ENCODE assay signal across 9 mouse cellular contexts in the genomic region with DNA sequence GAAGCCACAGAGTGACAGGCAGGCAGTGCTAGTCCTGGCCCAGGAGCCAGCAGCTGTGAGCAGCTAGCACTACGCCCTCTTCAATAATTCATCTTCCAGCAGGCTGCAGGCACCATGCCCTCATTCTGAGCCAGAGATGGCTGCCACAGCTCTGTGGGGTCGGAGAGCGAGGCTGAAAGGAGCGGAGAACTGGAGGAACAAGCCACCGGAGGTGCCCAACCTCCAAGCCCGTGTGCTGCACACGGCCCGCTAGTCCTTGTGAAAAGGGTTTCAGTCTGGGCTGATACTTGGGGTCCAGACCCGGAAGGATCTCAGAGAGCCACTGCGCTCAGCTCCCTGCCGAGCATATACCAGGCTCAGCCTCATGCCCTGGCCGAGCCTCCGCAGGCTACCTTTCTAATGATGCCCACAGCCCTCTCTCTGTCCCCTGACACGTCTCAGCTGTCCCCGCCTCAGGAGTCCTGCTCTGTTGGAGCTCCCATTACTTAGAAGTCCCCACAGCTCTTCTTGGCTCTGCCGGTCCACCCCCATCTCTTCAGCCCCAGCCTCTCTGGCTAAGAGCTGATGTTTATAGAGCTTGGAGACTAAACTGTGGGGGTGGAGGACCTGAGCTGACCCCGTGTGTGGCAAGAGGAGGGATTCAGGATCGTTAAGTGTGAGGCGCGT. TPM values are rescaled to one million over a fixed set of nuclear protein-coding genes. Genes with fewer than 3 reads are reported as not detected.
A peak's percentile ranks its signal among the peaks of the same experiment; 100 is the strongest.
DNase-seq lines count a peak whose midpoint lies in the region; ATAC-seq lines count a peak whose summit lies in the region.
"Had no signal": no experiment of that assay in that cellular context is flagged by ENCODE, and none has a peak within 500 bp of the region (broad histone marks: within the 10 kb centered on the region; RNA-seq: fewer than 3 reads in every experiment).

No protein-coding gene starts in this region.

- H3K9me3 ChIP-seq in midbrain, embryonic 11.5 days (ENCODE audit: control insufficient read depth, low read length) = no peaks in the 10 kb centered on the region
- H3K9me3 ChIP-seq: G1E had no signal

- H3K9ac ChIP-seq in midbrain, embryonic 11.5 days (ENCODE audit: low read length) = peak overlapping the region; percentile 54; the same call in 1 of the 2 replicates

- peak overlapping the region; percentile 33 for H3K4me2 ChIP-seq in midbrain, embryonic 11.5 days

- 11% methylated on average over 20 of the region's 20 CpGs for WGBS in midbrain, embryonic 11.5 days

- ATAC-seq in hematopoietic stem cell, adult 5-6 weeks (replicated peaks in 1 of 2; ENCODE audit: insufficient read depth in 1 of 2, low FRiP score in 2 of 2, low TSS enrichment in 1 of 2, low read depth in 1 of 2, poor library complexity in 2 of 2, severe bottlenecking in 2 of 2) = peak; percentile 29 to 43; a peak in 1 of 4 replicates
- ATAC-seq in midbrain, embryonic 11.5 days (ENCODE audit: low FRiP score) = no peak

- H3K4me1 ChIP-seq in midbrain, embryonic 11.5 days (ENCODE audit: control insufficient read depth, insufficient read depth, low read length) = peaks cover 38% of the 10 kb centered on the region

- peaks cover 25% of the 10 kb centered on the region for H3K27me3 ChIP-seq in midbrain, embryonic 11.5 days (ENCODE audit: control insufficient read depth, insufficient read depth, low read length)

- no peaks in the 10 kb centered on the region for H3K36me3 ChIP-seq in midbrain, embryonic 11.5 days (ENCODE audit: control insufficient read depth, insufficient read depth, low read length)
- H3K36me3 ChIP-seq: G1E had no signal

- DNase-seq in gastrocnemius, postnatal 25 days = peak; percentile 45
- no peak for DNase-seq in gastrocnemius, postnatal 4 days (ENCODE audit: low spot score in 2 of 2)
- DNase-seq in Muller cell, postnatal 12 days (ENCODE audit: inconsistent ontology term) = peak; percentile 25
- peak; percentile 94 for DNase-seq in midbrain, embryonic 11.5 days (ENCODE audit: low spot score, missing footprints)
- no peak for DNase-seq in c-Kit-positive CD71-positive TER-119-positive erythroid progenitor cells, embryonic 14.5 days (ENCODE audit: low spot score)
- DNase-seq in spleen, adult 12 weeks (ENCODE audit: low spot score) = no peak
- no peak for DNase-seq in adrenal gland, adult 8-10 months

- H3K27ac ChIP-seq in midbrain, embryonic 11.5 days (ENCODE audit: low read depth, low read length) = no peak overlapping the region

- no peak overlapping the region for H3K4me3 ChIP-seq in midbrain, embryonic 11.5 days (ENCODE audit: low read depth, low read length)

RNA-seq across cellular contexts. Expression of gene Cacnb3, which starts 1.9 kb away (rescaled TPM):
- total RNA-seq in gastrocnemius, postnatal 25 days (2021) = 1 to 10 TPM; 3.4 to 4.1 TPM
- 10 to 100 TPM; 22.1 to 22.5 TPM for total RNA-seq in gastrocnemius, postnatal 4 days (2021)
- not detected in 2 replicates for total RNA-seq in hematopoietic stem cell, adult 5-6 weeks (2017)
- 35.5 and 39.5 TPM in 2 replicates for polyA plus RNA-seq in midbrain, embryonic 11.5 days (2014; fragmentation: Nextera tagmentation; extraction: Ambion mirVana)
- total RNA-seq in adrenal gland, adult 8-10 months (2022) = 10 to 100 TPM; 13.4 to 19.6 (median 15.7) TPM

RNA-seq across cellular contexts. Expression of gene Adcy6, which starts 18.8 kb away (rescaled TPM):
- 10 to 100 TPM; 19.0 to 32.3 TPM for total RNA-seq in gastrocnemius, postnatal 25 days (2021)
- 10 to 100 TPM; 56.6 to 60.6 TPM for total RNA-seq in gastrocnemius, postnatal 4 days (2021)
- 14.1 and 17.3 TPM in 2 replicates for total RNA-seq in hematopoietic stem cell, adult 5-6 weeks (2017)
- polyA plus RNA-seq in midbrain, embryonic 11.5 days (2014; fragmentation: Nextera tagmentation; extraction: Ambion mirVana) = 9.3 and 10.6 TPM in 2 replicates
- 10 to 100 TPM; 35.2 to 66.9 (median 56.7) TPM for total RNA-seq in adrenal gland, adult 8-10 months (2022)
- polyA plus RNA-seq: G1E had no signal

RNA-seq across cellular contexts. Expression of gene Ddx23, which starts 34.0 kb away (rescaled TPM):
- 10 to 100 TPM; 53.1 to 56.8 TPM for total RNA-seq in gastrocnemius, postnatal 25 days (2021)
- total RNA-seq in gastrocnemius, postnatal 4 days (2021) = 10 to 100 TPM; 62.5 to 67.3 TPM
- 93.8 and 108 TPM in 2 replicates for total RNA-seq in hematopoietic stem cell, adult 5-6 weeks (2017)
- polyA plus RNA-seq in midbrain, embryonic 11.5 days (2014; fragmentation: Nextera tagmentation; extraction: Ambion mirVana) = 24.8 and 24.9 TPM in 2 replicates
- 100 to 1,000 TPM in 1 of 4 experiments, 10 to 100 TPM in 3; 68.9 to 100 (median 85.6) TPM for total RNA-seq in adrenal gland, adult 8-10 months (2022)

RNA-seq across cellular contexts. Expression of gene Rnd1, which starts 48.5 kb away (rescaled TPM):
- 1 to 10 TPM in 1 of 2 experiments, under 1 TPM in 1; 0.40 to 1.0 TPM for total RNA-seq in gastrocnemius, postnatal 25 days (2021)
- total RNA-seq in gastrocnemius, postnatal 4 days (2021) = 1 to 10 TPM in 1 of 2 experiments, under 1 TPM in 1; 0.75 to 1.2 TPM
- 0.79 and 1.1 TPM in 2 replicates for total RNA-seq in hematopoietic stem cell, adult 5-6 weeks (2017)
- polyA plus RNA-seq in midbrain, embryonic 11.5 days (2014; fragmentation: Nextera tagmentation; extraction: Ambion mirVana) = 6.1 and 6.3 TPM in 2 replicates
- total RNA-seq in adrenal gland, adult 8-10 months (2022) = 1 to 10 TPM; 2.5 to 9.7 (median 4.0) TPM

RNA-seq across cellular contexts. Expression of gene 4930415O20Rik, which starts 57.9 kb away (rescaled TPM):
- under 1 TPM in 1 of 2 experiments, not detected in 1; 0.74 TPM for total RNA-seq in gastrocnemius, postnatal 25 days (2021)
- under 1 TPM in 1 of 2 experiments, not detected in 1; 0.54 TPM for total RNA-seq in gastrocnemius, postnatal 4 days (2021)
- total RNA-seq in hematopoietic stem cell, adult 5-6 weeks (2017) = not detected in 2 replicates
- 0.44 TPM in 1 of 2 replicates, not detected in the other for polyA plus RNA-seq in midbrain, embryonic 11.5 days (2014; fragmentation: Nextera tagmentation; extraction: Ambion mirVana)
- not detected for total RNA-seq in adrenal gland, adult 8-10 months (2022)
- total RNA-seq: G1E had no signal
- polyA plus RNA-seq: G1E had no signal

Comparison
In these comparisons a context has a peak if more than half of its experiments do, and no peak if none do; other contexts are left out.
1. DNase-seq: peak in gastrocnemius, postnatal 25 days (single experiment), Muller cell, postnatal 12 days (single experiment) and midbrain, embryonic 11.5 days (single experiment); none in gastrocnemius, postnatal 4 days (0 of 2), c-Kit-positive CD71-positive TER-119-positive erythroid progenitor cells, embryonic 14.5 days (single experiment), spleen, adult 12 weeks (single experiment) and adrenal gland, adult 8-10 months (single experiment).